ENCODE assay signal across 28 mouse cellular contexts in genomic region chr1:183274385-183274784, GRCm38 (mm10). TPM values are rescaled to one million over a fixed set of nuclear protein-coding genes. Genes with fewer than 3 reads are reported as not detected.
DNase-seq lines count a peak whose midpoint lies in the region; ATAC-seq and TF ChIP-seq lines count a peak whose summit lies in the region.
"Had no signal": no experiment of that assay in that cellular context is flagged by ENCODE, and none has a peak within 500 bp of the region (broad histone marks: within the 10 kb centered on the region; RNA-seq: fewer than 3 reads in every experiment).

No protein-coding gene starts in this region.

- no peaks in the 10 kb centered on the region for H3K9me3 ChIP-seq in liver, embryonic 12.5 days (replicated peaks)
- no peaks in the 10 kb centered on the region for H3K9me3 ChIP-seq in intestine, postnatal 0 days (ENCODE audit: control insufficient read depth)
- no peaks in the 10 kb centered on the region for H3K9me3 ChIP-seq in kidney, postnatal 0 days (replicated peaks; ENCODE audit: low read length)
- H3K9me3 ChIP-seq: hindbrain, embryonic 13.5 days; limb, embryonic 13.5 days; midbrain, embryonic 12.5 days; stomach, embryonic 15.5 days had no signal

- H3K4me1 ChIP-seq in liver, adult 2 months (ENCODE audit: control insufficient read depth, insufficient read depth, low read length), result no peaks in the 10 kb centered on the region
- no peaks in the 10 kb centered on the region for H3K4me1 ChIP-seq in liver, embryonic 12.5 days
- H3K4me1 ChIP-seq in intestine, postnatal 0 days (replicated peaks; ENCODE audit: control insufficient read depth, insufficient read depth, low read length), result no peaks in the 10 kb centered on the region
- no peaks in the 10 kb centered on the region for H3K4me1 ChIP-seq in kidney, postnatal 0 days (replicated peaks; ENCODE audit: insufficient read depth, low read length)
- H3K4me1 ChIP-seq: hindbrain, embryonic 13.5 days; limb, embryonic 13.5 days; midbrain, embryonic 12.5 days; stomach, embryonic 15.5 days had no signal

- H3K36me3 ChIP-seq in liver, adult 2 months (ENCODE audit: control insufficient read depth, insufficient read depth, low read length), result peaks cover 9% of the 10 kb centered on the region
- H3K36me3 ChIP-seq in liver, embryonic 12.5 days, result peaks cover 27% of the 10 kb centered on the region
- peaks cover 16% of the 10 kb centered on the region for H3K36me3 ChIP-seq in intestine, postnatal 0 days (ENCODE audit: control insufficient read depth, insufficient read depth)
- peaks cover 10% of the 10 kb centered on the region for H3K36me3 ChIP-seq in kidney, postnatal 0 days (ENCODE audit: insufficient read depth, low read length)

- no peak for ATAC-seq in liver, embryonic 12.5 days
- ATAC-seq in intestine, postnatal 0 days, result 0 out of 2 replicates have a peak, but pooled peaks have one; percentile 47
- peak; percentile 66 for ATAC-seq in kidney, postnatal 0 days (replicated peaks; ENCODE audit: low FRiP score, low read depth)
- no peak for ATAC-seq in megakaryocyte progenitor cell, adult 5-6 weeks (replicated peaks; ENCODE audit: poor library complexity)
- ATAC-seq: forebrain, postnatal 0 days had no signal

- TF ChIP-seq CTCF in liver, adult 2 months (IDR thresholded peaks at IDR 0.05; ENCODE audit: low read depth, low read length), result no peak
- TF ChIP-seq CTCF in intestine, postnatal 0 days (IDR thresholded peaks at IDR 0.05; ENCODE audit: low read depth), result no peak
- TF ChIP-seq CTCF in kidney, postnatal 0 days (IDR thresholded peaks at IDR 0.05; ENCODE audit: low read depth), result no peak

- no peak overlapping the region for H3K9ac ChIP-seq in liver, adult 2 months (ENCODE audit: low read depth, low read length)
- no peak overlapping the region for H3K9ac ChIP-seq in liver, embryonic 12.5 days
- H3K9ac ChIP-seq in intestine, postnatal 0 days (ENCODE audit: low read depth, low read length), result no peak overlapping the region
- H3K9ac ChIP-seq in kidney, postnatal 0 days (ENCODE audit: low read depth, low read length), result no peak overlapping the region
- H3K9ac ChIP-seq: forebrain, postnatal 0 days; hindbrain, embryonic 13.5 days; limb, embryonic 13.5 days; liver, embryonic 14.5 days; midbrain, embryonic 12.5 days; stomach, embryonic 15.5 days had no signal

- H3K4me3 ChIP-seq in liver, adult 2 months (ENCODE audit: insufficient read depth, low read depth, low read length), result no peak overlapping the region
- H3K4me3 ChIP-seq in liver, embryonic 12.5 days, result no peak overlapping the region
- H3K4me3 ChIP-seq in intestine, postnatal 0 days (ENCODE audit: low read depth, low read length), result no peak overlapping the region
- H3K4me3 ChIP-seq in kidney, postnatal 0 days (replicated peaks; ENCODE audit: low read depth, low read length), result no peak overlapping the region
- H3K4me3 ChIP-seq: erythroblast, embryonic 14.5 days; hindbrain, embryonic 13.5 days; left cerebral cortex, adult 2 months; limb, embryonic 13.5 days; midbrain, embryonic 12.5 days; stomach, embryonic 15.5 days had no signal

- no peaks in the 10 kb centered on the region for H3K27me3 ChIP-seq in liver, adult 2 months (ENCODE audit: control insufficient read depth, insufficient read depth, low read length)
- H3K27me3 ChIP-seq in liver, embryonic 12.5 days (replicated peaks), result no peaks in the 10 kb centered on the region
- H3K27me3 ChIP-seq in intestine, postnatal 0 days (replicated peaks; ENCODE audit: control insufficient read depth, insufficient read depth, low read length), result no peaks in the 10 kb centered on the region
- H3K27me3 ChIP-seq in kidney, postnatal 0 days (ENCODE audit: insufficient read depth, low read length), result no peaks in the 10 kb centered on the region
- H3K27me3 ChIP-seq: hindbrain, embryonic 13.5 days; limb, embryonic 13.5 days; midbrain, embryonic 12.5 days; stomach, embryonic 15.5 days had no signal

- TF ChIP-seq POLR2A in liver, adult 2 months (IDR thresholded peaks at IDR 0.05; ENCODE audit: extremely low read depth, insufficient read depth, low read length), result no peak

- 28% methylated on average over 3 of the region's 3 CpGs for WGBS in liver, adult 2 months
- WGBS in liver, embryonic 12.5 days (ENCODE audit: insufficient replicate concordance), result 59% methylated on average over 3 of the region's 3 CpGs
- 47% methylated on average over 3 of the region's 3 CpGs for WGBS in intestine, postnatal 0 days
- WGBS in kidney, postnatal 0 days, result 34% methylated on average over 3 of the region's 3 CpGs

- H3K4me2 ChIP-seq in liver, embryonic 12.5 days, result no peak overlapping the region
- H3K4me2 ChIP-seq in intestine, postnatal 0 days (replicated peaks; ENCODE audit: low read depth), result no peak overlapping the region
- H3K4me2 ChIP-seq in kidney, postnatal 0 days (ENCODE audit: low read length), result no peak overlapping the region
- H3K4me2 ChIP-seq: heart, embryonic 11.5 days; hindbrain, embryonic 13.5 days; limb, embryonic 13.5 days; midbrain, embryonic 12.5 days; stomach, embryonic 15.5 days had no signal

- H3K79me2 ChIP-seq in liver, adult 2 months (ENCODE audit: control insufficient read depth, insufficient read depth, low read length), result no peaks in the 10 kb centered on the region

- H3K27ac ChIP-seq in liver, adult 2 months (replicated peaks; ENCODE audit: insufficient read depth, low read depth, low read length), result no peak overlapping the region
- H3K27ac ChIP-seq in liver, embryonic 12.5 days, result no peak overlapping the region
- H3K27ac ChIP-seq in intestine, postnatal 0 days (ENCODE audit: low read depth, low read length), result no peak overlapping the region
- no peak overlapping the region for H3K27ac ChIP-seq in kidney, postnatal 0 days
- H3K27ac ChIP-seq: hindbrain, embryonic 13.5 days; left cerebral cortex, adult 2 months; limb, embryonic 13.5 days; liver, embryonic 14.5 days; macrophage; midbrain, embryonic 12.5 days; stomach, embryonic 15.5 days had no signal

- DNase-seq in liver, adult 2 months (ENCODE audit: extremely low read depth, low read depth, low spot score), result peak; percentile 35
- DNase-seq in kidney, postnatal 0 days (ENCODE audit: low spot score), result no peak
- DNase-seq in kidney, postnatal 4 days, result peak; percentile 21 to 47
- DNase-seq in ovary, postnatal 36 days (ENCODE audit: low spot score), result no peak
- no peak for DNase-seq in cerebellum, adult 18-20 months
- DNase-seq: adrenal gland, postnatal 25 days; B cell, adult 2 months; cerebellum, adult 2 months; cerebellum, postnatal 14 days; forebrain, postnatal 0 days; gastrocnemius, postnatal 10 days; heart, postnatal 4 days; lung, adult 2 months; lung, postnatal 10 days; retina, postnatal 1 day; right cerebral cortex, postnatal 14 days had no signal

RNA-seq across cellular contexts. Expression of gene Aida, which starts 22.0 kb away (rescaled TPM):
- 8.7 and 10.8 TPM in 2 replicates for total RNA-seq in liver, adult 2 months (2014; rRNA removed)
- polyA plus RNA-seq in liver, adult 2 months (2012; rRNA removed), result 3.5 and 3.6 TPM in 2 replicates
- polyA plus RNA-seq in liver, embryonic 12.5 days (2016; fragmentation: Nextera tagmentation; extraction: Ambion mirVana), result 26.7 and 26.9 TPM in 2 replicates
- 25.1 and 26.3 TPM in 2 replicates for polyA plus RNA-seq in intestine, postnatal 0 days (2015; fragmentation: Nextera tagmentation; extraction: Ambion mirVana)
- polyA plus RNA-seq in kidney, postnatal 0 days (2015; fragmentation: Nextera tagmentation; extraction: Ambion mirVana), result 32.5 and 36.9 TPM in 2 replicates
- total RNA-seq in megakaryocyte progenitor cell, adult 5-6 weeks (2015), result 39.9 and 44.9 TPM in 2 replicates
- 53.3 and 55.8 TPM in 2 replicates for total RNA-seq in megakaryocyte progenitor cell, adult 5-6 weeks (2017)

RNA-seq across cellular contexts. Expression of gene Brox, which starts 22.7 kb away (rescaled TPM):
- 26.7 and 29.5 TPM in 2 replicates for total RNA-seq in liver, adult 2 months (2014; rRNA removed)
- 7.1 and 8.2 TPM in 2 replicates for polyA plus RNA-seq in liver, adult 2 months (2012; rRNA removed)
- 24.4 and 26.4 TPM in 2 replicates for polyA plus RNA-seq in liver, embryonic 12.5 days (2016; fragmentation: Nextera tagmentation; extraction: Ambion mirVana)
- polyA plus RNA-seq in intestine, postnatal 0 days (2015; fragmentation: Nextera tagmentation; extraction: Ambion mirVana), result 29.7 and 32.5 TPM in 2 replicates
- polyA plus RNA-seq in kidney, postnatal 0 days (2015; fragmentation: Nextera tagmentation; extraction: Ambion mirVana), result 43.7 and 47.0 TPM in 2 replicates
- total RNA-seq in megakaryocyte progenitor cell, adult 5-6 weeks (2015), result 24.6 and 32.7 TPM in 2 replicates
- 35.8 and 47.5 TPM in 2 replicates for total RNA-seq in megakaryocyte progenitor cell, adult 5-6 weeks (2017)

RNA-seq across cellular contexts. Expression of gene Disp1, which starts 53.1 kb away (rescaled TPM):
- 0.83 and 1.1 TPM in 2 replicates for total RNA-seq in liver, adult 2 months (2014; rRNA removed)
- 1.9 and 3.4 TPM in 2 replicates for polyA plus RNA-seq in liver, adult 2 months (2012; rRNA removed)
- 4.0 and 5.1 TPM in 2 replicates for polyA plus RNA-seq in liver, embryonic 12.5 days (2016; fragmentation: Nextera tagmentation; extraction: Ambion mirVana)
- polyA plus RNA-seq in intestine, postnatal 0 days (2015; fragmentation: Nextera tagmentation; extraction: Ambion mirVana), result 4.5 and 5.5 TPM in 2 replicates
- 8.4 and 9.8 TPM in 2 replicates for polyA plus RNA-seq in kidney, postnatal 0 days (2015; fragmentation: Nextera tagmentation; extraction: Ambion mirVana)
- 5.7 and 6.2 TPM in 2 replicates for total RNA-seq in megakaryocyte progenitor cell, adult 5-6 weeks (2015)
- total RNA-seq in megakaryocyte progenitor cell, adult 5-6 weeks (2017), result 5.3 and 7.2 TPM in 2 replicates

Comparison
In these comparisons a context has a peak if more than half of its experiments do, and no peak if none do; other contexts are left out.
1. DNase-seq: peak in liver, adult 2 months (single experiment) and kidney, postnatal 4 days (2 of 2); none in kidney, postnatal 0 days (single experiment), ovary, postnatal 36 days (single experiment) and cerebellum, adult 18-20 months (0 of 2).
2. ATAC-seq: peak in intestine, postnatal 0 days (single experiment) and kidney, postnatal 0 days (single experiment); none in liver, embryonic 12.5 days (single experiment) and megakaryocyte progenitor cell, adult 5-6 weeks (single experiment).